Mouse (Mus musculus) limb, embryonic 11.5 days (tissue): ENCODE results near the gene Eno2. TPM values are rescaled to one million over a fixed set of nuclear protein-coding genes. Genes with fewer than 3 reads are reported as not detected.

ENCODE experiments used
- ATAC-seq: fragments of 200-750 bp; cut with Nextera tagmentation; 2 replicates; pipeline ENCODE4 v1.8.0; 2017; ENCODE audit warnings: low read depth; ENCODE audit not compliant: insufficient number of reproducible peaks, low FRiP score, low TSS enrichment
- DNase-seq: peaks from one replicate; pipeline ENCODE4 v3.0.0-alpha.2; 2015; ENCODE audit warnings: low spot score
- H3K27ac ChIP-seq: fragments of 300-500 bp; sonication (generic); replicated peaks from 2 replicates; pipeline ENCODE4 v1.5.1; 2014; ENCODE audit warnings: low read depth, mild to moderate bottlenecking, low read length
- H3K27me3 ChIP-seq: fragments of 300-500 bp; sonication (generic); 2 replicates; pipeline ENCODE4 v1.6.1; 2014; ENCODE audit warnings: mild to moderate bottlenecking, low read length, mixed read lengths; ENCODE audit not compliant: control insufficient read depth, insufficient read depth
- H3K36me3 ChIP-seq: fragments of 300-500 bp; sonication (generic); 2 replicates; pipeline ENCODE4 v1.6.1; 2014; ENCODE audit warnings: mild to moderate bottlenecking, low read length, moderate library complexity, mixed read lengths; ENCODE audit not compliant: control insufficient read depth, insufficient read depth
- H3K4me1 ChIP-seq: fragments of 300-500 bp; sonication (generic); 2 replicates; pipeline ENCODE4 v1.6.1; 2014; ENCODE audit warnings: low read length, mixed read lengths; ENCODE audit not compliant: control insufficient read depth, insufficient read depth
- H3K4me2 ChIP-seq: fragments of 300-500 bp; sonication (generic); 2 replicates; pipeline ENCODE4 v1.6.1; 2014; ENCODE audit warnings: low read depth, mild to moderate bottlenecking, moderate library complexity; ENCODE audit not compliant: severe bottlenecking
- H3K4me3 ChIP-seq: fragments of 300-500 bp; sonication (generic); 2 replicates; pipeline ENCODE4 v1.5.1; 2014; ENCODE audit warnings: low read depth, low read length
- H3K9ac ChIP-seq: fragments of 300-500 bp; sonication (generic); 2 replicates; pipeline ENCODE4 v1.6.1; 2014; ENCODE audit warnings: mild to moderate bottlenecking, low read length
- H3K9me3 ChIP-seq: fragments of 300-500 bp; sonication (generic); 2 replicates; pipeline ENCODE4 v1.6.1; 2016; ENCODE audit warnings: low read length; ENCODE audit not compliant: control insufficient read depth
- WGBS: fragments of 180-500 bp; shearing (Covaris S2); extraction: QIAGEN DNeasy Blood & Tissue Kit; methylation state at CpG from one replicate; pipeline ENCODE4 v1.1.7; 2014; 5-methylcytosine and 5-hydroxymethylcytosine counted together
- polyA plus RNA-seq: library from polyadenylated mRNA; unstranded; fragments of >200 nt; fragmentation: Nextera tagmentation; extraction: Ambion mirVana; gene quantifications from 2 replicates; pipeline ENCODE4 v1.2.1, GENCODE M21; 2014

Gene Eno2
- polyA plus RNA-seq, 1 experiment from 2014 or later, result 3.0 TPM

- ATAC-seq, result no peak
- no peak overlapping the region for H3K4me3 ChIP-seq
- WGBS, result 88% methylated on average over 3 of the region's 3 CpGs
- no peaks in the 10 kb centered on the region for H3K36me3 ChIP-seq
- no peak overlapping the region for H3K9ac ChIP-seq
- H3K4me2 ChIP-seq, result no peak overlapping the region
- no peak overlapping the region for H3K27ac ChIP-seq
- H3K4me1 ChIP-seq, result peaks cover 9% of the 10 kb centered on the region
- no peaks in the 10 kb centered on the region for H3K27me3 ChIP-seq
- DNase-seq, result no peak
- no peaks in the 10 kb centered on the region for H3K9me3 ChIP-seq
Measured at GRCm38 (mm10) chr6:124734417-124734816, 35.1 kb downstream of the Eno2 start.

GRCm38 (mm10) chr6:124732476-124733370, 36.8 kb downstream of the Eno2 start:
- Histone ChIP-seq H3K4me2 (no peak overlapping the region; the same call in 1 of the 2 replicates), H3K9me3 (no peaks in the 10 kb centered on the region), H3K4me1 (peaks cover 9% of the 10 kb centered on the region), H3K27ac (no peak overlapping the region), H3K36me3 (no peaks in the 10 kb centered on the region), H3K9ac (0 out of 2 replicates have a peak overlapping the region, but pooled peaks have one; percentile 27), H3K4me3 (no peak overlapping the region), H3K27me3 (no peaks in the 10 kb centered on the region)
- DNase-seq (no peak), ATAC-seq (no peak)
- 52% methylated on average over 19 of the region's 19 CpGs for WGBS

GRCm38 (mm10) chr6:124731038-124731437, 38.4 kb downstream of the Eno2 start:
- Histone ChIP-seq H3K4me2 (no peak overlapping the region), H3K9me3 (no peaks in the 10 kb centered on the region), H3K36me3 (no peaks in the 10 kb centered on the region), H3K27me3 (no peaks in the 10 kb centered on the region), H3K4me1 (peaks cover 9% of the 10 kb centered on the region), H3K9ac (no peak overlapping the region), H3K4me3 (no peak overlapping the region), H3K27ac (no peak overlapping the region)
- 88% methylated on average over 7 of the region's 7 CpGs for WGBS
- ATAC-seq, result no peak
- DNase-seq, result no peak

GRCm38 (mm10) chr6:124729850-124730705, 39.4 kb downstream of the Eno2 start:
- ATAC-seq (no peak), DNase-seq (no peak)
- no peaks in the 10 kb centered on the region for H3K9me3 ChIP-seq
- WGBS, result 86% methylated on average over 8 of the region's 8 CpGs
- H3K36me3 ChIP-seq, result no peaks in the 10 kb centered on the region
- no peaks in the 10 kb centered on the region for H3K27me3 ChIP-seq
- H3K4me3 ChIP-seq, result no peak overlapping the region
- no peak overlapping the region for H3K27ac ChIP-seq
- H3K4me2 ChIP-seq, result no peak overlapping the region
- H3K4me1 ChIP-seq, result peaks cover 9% of the 10 kb centered on the region
- H3K9ac ChIP-seq, result no peak overlapping the region

GRCm38 (mm10) chr6:124728621-124729020, 40.9 kb downstream of the Eno2 start:
- no peaks in the 10 kb centered on the region for H3K27me3 ChIP-seq
- H3K4me1 ChIP-seq, result peaks cover 9% of the 10 kb centered on the region
- H3K27ac ChIP-seq, result no peak overlapping the region
- DNase-seq, result no peak
- no peak overlapping the region for H3K4me2 ChIP-seq
- no peak overlapping the region for H3K9ac ChIP-seq
- ATAC-seq, result no peak
- no peak overlapping the region for H3K4me3 ChIP-seq
- 88% methylated on average over 10 of the region's 10 CpGs for WGBS
- no peaks in the 10 kb centered on the region for H3K9me3 ChIP-seq
- H3K36me3 ChIP-seq, result no peaks in the 10 kb centered on the region

GRCm38 (mm10) chr6:124724472-124724871, 45.0 kb downstream of the Eno2 start:
- DNase-seq, result no peak
- Histone ChIP-seq H3K27ac (no peak overlapping the region), H3K4me2 (no peak overlapping the region), H3K9ac (no peak overlapping the region), H3K27me3 (no peaks in the 10 kb centered on the region), H3K9me3 (no peaks in the 10 kb centered on the region), H3K4me1 (no peaks in the 10 kb centered on the region), H3K4me3 (no peak overlapping the region), H3K36me3 (no peaks in the 10 kb centered on the region)
- no peak for ATAC-seq
- 90% methylated on average over 10 of the region's 10 CpGs for WGBS

GRCm38 (mm10) chr6:124723541-124723940, 45.9 kb downstream of the Eno2 start:
- H3K9me3 ChIP-seq, result no peaks in the 10 kb centered on the region
- no peak overlapping the region for H3K27ac ChIP-seq
- no peak overlapping the region for H3K4me2 ChIP-seq
- H3K36me3 ChIP-seq, result no peaks in the 10 kb centered on the region
- H3K4me1 ChIP-seq, result no peaks in the 10 kb centered on the region
- H3K9ac ChIP-seq, result no peak overlapping the region
- DNase-seq (no peak), ATAC-seq (no peak)
- H3K27me3 ChIP-seq, result no peaks in the 10 kb centered on the region
- 78% methylated on average over 8 of the region's 8 CpGs for WGBS
- no peak overlapping the region for H3K4me3 ChIP-seq

- DNase-seq, result no peak
- Histone ChIP-seq H3K4me3 (no peak overlapping the region), H3K4me2 (no peak overlapping the region), H3K27me3 (no peaks in the 10 kb centered on the region), H3K9ac (no peak overlapping the region), H3K4me1 (no peaks in the 10 kb centered on the region), H3K9me3 (no peaks in the 10 kb centered on the region), H3K36me3 (no peaks in the 10 kb centered on the region; the same call in 1 of the 2 replicates), H3K27ac (no peak overlapping the region)
- ATAC-seq, result no peak
- 92% methylated on average over 6 of the region's 6 CpGs for WGBS
Measured at GRCm38 (mm10) chr6:124722876-124723473, 46.5 kb downstream of the Eno2 start.
